Mouse (Mus musculus) right cerebral cortex, postnatal 10 days (tissue): Measurements from ENCODE around the gene Emb.
"Not testable (repeated sequence)": the region's sequence is repeated elsewhere in the genome, so short reads cannot be mapped to it uniquely, and the experiment has no call there.

ENCODE experiments used
- DNase-seq, 2 experiments: peaks; one replicate each; pipeline ENCODE4 v3.0.0; 2021; ENCODE audit warnings: low spot score in 2 of 2

The Emb gene

DNA sequence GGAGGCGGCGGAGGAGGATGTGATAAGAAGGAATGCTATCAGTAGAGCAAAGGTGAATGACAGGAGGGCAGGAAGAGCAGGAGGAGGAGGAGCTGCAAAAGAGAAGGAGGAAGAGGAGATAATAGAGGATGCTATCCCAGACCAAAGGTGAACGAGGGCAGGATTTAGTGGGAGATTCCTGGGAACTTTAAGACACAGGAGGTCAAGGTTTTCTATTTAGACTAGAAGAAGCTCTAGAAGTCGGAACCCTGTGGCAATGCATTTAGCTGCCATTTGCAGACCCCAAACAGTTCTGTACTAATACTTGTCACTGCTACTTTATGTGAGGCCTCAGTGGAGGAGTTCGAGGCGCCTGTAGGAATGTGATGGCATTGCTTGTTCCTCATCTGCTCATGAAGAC is at the start of gene Emb:
Emb (plus strand) TSS at position 301 of the 400 bp plus-strand sequence.
- no peak for DNase-seq

DNA sequence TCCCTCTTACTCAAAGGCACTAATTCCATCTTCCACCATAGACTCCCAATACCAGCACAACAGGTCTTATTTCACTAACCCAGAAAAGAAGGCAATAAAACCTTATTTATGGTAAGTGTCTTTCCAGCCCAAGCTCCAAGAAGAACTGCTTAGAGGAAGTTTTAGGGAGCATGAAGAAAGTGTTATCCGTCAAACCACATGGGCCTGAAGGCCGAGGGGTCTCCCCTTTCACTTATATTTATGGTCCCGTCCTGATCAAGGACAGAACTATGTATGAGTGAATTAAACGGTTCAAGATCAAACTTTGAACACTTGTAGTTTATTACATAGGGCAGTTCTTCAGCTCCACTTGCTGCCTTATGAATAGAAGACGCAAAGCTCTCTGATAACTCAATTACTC is 44.4 kb upstream of the Emb start:
- DNase-seq: no peak

DNA sequence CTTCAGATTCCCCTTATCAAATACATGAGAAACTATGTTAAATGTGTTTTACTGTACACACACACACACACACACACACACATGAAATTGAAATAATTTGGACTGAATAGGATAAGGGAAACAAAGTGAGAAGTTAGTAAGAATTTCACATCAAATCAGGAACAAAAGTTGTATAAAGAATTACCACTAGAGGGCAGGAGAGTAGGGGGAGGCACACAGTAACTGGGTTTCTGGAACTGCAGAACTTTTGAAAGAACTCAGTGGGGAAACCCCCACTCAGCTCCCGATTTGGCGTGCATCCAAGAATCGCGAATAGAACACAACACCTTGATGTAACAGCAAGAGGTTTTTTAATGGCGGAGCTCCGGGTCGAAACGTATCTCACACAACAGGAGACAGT is 43.3 kb upstream of the Emb start:
- no peak for DNase-seq

DNA sequence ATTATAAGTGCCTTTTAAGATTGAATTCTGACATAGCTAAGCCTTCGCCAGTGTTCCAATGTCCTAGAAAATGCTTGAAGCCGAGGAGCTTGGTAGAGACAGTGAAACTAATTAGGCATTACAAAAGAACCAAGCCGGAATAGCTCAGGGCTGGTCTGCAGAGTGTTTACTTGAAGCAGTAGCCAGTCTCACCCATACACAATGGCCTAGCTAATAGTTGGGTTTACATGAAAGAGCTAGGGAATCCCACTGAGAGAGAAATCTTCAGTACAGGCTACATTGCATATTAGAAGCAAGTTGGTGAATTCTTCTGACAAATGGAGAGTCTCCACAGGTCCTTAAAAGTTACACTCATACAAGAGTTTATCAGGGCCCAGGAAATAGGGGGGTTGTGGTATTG is 27.4 kb upstream of the Emb start:
- DNase-seq: not testable (repeated sequence)

DNA sequence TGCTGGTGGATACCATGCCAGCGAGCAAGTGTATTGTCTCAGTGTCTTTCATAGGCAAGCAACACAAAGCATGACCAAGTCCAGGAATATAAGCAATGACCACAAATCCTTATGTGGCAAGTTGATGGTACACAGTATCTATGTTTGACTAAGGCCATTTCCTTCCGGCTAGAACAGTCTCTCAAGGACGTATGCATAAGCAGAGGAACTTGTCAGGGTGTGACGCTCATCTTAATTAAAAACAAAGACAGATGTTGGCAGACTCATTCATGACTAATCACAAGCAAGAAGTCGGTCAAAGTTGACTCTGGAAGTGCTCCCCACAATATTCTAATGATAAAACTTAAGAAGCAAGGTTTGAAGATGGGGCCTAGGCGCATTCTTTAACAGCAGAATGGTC is 25.0 kb upstream of the Emb start:
- DNase-seq: no peak

DNA sequence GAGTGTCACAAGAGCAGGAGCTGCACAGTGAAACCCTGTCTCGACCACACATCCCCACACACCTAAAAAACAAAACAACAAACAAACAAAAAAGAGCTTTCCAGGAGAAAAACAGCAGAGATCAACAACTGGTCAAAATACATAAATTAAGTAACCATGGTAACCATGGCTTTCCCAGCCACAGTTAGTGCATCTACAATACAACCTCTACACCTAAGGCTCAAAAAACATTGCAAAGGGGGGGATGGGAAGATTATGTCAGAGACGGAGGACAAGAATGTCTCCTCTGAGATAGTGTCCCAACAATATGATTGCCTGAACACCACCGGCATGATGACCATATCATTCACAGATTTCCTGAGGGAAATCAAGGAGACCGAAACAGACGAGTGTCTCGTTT is 23.0 kb upstream of the Emb start:
- DNase-seq: no peak

DNA sequence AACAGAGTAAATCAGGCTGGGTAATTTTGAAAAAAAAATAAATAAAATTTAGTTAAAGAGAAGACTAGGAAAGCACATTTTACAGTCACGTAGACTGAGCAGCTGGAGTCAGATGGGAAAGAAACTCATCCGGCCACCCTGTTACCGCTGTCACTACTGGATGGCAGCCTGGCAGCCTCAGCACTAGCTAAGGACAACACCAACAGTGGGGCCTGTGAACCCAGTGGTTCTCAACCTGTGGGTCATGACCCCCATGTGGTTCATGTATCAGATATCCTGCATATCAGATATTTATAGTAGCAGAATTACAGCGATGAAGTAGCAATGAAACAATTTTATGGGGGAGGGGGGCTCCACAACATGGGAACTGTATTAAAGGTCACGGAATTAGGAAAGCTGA is 16.2 kb upstream of the Emb start:
- DNase-seq: no peak

DNA sequence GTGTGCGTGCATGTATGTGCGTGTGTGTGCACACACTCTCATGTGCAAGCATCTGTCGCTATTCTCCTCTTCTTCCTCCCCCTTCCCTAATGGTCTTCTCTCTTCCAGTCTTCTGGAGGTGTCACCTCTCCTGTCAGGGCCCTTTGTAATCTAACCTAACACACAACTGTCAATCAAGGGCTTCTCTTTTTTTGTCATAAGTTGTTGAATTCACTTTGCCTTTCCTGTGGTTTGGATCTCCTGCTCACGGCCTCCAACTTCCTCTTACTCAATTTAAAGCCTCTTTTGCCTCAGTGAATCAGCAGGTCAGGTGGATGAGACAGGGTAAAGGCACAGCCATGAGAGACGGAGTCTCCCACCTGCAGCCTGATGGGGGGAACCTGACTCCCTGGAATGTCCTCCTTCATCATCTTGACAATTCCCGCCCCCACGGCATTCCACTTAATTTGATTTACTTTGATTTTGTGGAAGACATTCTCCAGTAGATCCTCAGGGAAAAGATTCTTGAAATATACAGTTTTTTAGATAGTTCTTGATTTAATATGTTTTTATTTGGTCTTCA is 14.8 kb upstream of the Emb start:
- DNase-seq: no peak

DNA sequence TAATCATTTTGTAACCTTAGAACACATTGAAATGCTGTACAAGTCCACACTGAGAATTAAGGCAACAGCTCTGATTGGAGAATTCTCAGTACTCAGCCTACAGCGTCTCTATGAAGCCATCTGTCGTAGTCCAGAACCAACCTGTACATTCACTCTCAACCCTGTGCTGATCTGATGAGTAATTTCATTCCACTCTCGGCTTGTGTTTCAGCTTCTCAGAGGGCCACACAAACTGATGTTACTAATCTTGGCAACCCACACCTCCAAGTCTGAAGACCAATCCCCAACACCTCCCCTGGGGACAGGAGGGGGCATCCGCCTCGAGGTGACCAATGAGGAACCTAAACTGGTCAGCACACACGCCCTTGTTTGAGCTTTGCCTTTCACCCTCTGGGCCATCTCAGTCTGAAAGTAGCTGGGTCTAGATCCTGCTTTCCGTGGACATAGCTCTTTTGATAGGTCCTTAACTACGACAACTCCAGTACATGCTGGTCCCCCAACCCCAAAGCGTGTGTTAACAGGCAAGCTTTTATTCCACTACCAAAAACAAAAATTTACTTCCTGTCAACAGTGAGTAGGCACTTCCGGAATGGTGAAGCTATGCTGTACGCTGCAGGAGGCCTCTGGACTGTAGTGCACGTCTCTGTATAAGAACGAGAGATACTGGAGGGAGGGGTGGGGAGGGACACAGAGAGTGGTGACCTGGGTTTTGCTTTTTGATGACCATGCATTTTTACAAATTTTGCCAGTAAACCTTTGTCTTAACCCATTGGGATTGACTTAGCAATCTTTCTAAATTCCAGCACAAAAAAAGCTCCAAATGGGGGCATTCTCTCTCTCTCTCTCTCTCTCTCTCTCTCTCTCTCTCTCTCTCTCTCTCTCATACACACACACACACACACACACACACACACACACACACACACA is 12.5 kb upstream of the Emb start:
- DNase-seq: no peak

DNA sequence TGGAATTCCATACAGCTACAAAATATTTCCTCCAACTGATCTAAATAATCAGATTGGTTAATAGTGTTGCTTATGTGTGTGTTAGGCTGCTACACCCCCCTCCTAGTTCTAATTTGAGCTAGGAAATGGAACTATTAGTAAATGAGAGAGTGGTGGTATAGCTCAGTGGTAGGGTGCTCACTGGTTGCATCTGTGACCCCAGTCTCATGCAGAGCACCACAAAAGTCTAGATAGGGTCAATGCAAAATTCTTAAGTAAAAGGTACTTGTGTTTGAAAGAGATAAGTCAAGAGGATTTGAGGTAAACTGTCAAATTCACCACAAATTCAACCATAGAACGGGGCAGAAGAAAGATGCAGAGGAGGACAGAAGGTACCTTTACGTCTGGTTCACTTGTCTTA is 10.7 kb upstream of the Emb start:
- DNase-seq: no peak

DNA sequence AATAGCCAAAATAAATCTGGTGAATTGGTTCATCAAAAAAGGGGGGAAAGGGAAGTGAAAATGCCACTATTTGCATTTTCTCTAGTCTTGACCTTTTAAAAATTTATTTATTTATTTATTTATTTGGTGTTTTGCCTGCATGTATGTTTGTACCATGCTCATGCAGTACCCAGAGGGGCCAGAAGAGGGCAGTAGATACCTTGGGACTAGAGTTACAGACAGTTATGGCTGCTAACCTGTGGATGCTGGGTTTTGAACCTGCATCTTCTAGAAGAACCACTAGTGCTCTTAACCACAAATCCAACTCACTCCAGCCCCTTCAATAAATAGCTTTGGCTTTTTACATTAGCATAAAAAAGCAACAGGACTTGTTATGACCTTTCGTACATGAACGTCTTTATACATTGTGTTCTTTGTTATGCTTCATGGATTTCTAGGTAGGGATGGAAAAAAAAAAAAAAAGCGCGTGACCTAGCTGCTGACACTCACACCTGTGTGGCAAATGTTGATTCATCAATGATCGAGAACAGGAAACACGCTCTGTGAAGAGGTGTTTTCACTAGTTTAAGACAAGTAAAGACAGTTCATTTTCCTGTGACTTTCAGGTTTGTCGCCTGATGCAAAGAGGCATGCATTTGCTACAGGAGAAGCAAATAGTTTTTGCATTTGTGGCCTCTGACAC is 9.8 kb upstream of the Emb start:
- peak; percentile 67 to 77 for DNase-seq

DNA sequence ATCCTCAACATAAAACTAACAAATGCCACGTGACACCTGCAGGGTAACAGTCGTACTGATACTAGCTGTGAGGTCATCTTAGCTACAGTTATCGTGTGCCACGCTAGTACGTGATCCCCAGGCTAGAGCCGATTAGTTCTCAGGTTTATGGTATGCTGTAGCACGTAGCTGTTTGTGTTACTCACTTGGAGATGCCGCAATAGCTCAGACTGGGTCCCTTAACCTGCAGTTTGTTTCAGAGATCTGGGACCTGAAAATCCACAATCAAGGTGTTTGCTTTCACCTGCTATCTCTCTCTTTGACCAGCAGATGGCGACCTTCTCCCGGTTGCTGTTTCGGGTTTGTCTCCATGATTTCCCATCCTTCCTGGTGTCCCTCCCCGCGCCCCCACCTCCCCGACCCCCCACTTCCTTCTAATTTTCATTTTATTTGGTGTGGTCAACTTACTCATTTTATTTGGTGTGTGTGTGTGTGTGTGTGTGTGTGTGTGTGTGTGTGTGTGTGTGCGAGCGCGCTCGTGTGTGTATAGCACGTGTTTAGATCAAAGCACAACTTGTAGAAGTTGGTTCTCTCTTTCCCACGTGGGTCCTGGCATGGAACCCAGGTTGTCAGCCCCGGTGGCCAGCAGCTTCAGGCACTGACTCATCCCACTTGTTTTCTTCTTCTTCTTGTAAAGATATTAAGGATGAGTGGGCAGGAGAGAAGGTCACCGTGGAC is 5.4 kb upstream of the Emb start:
- DNase-seq: peak; percentile 35 to 43

DNA sequence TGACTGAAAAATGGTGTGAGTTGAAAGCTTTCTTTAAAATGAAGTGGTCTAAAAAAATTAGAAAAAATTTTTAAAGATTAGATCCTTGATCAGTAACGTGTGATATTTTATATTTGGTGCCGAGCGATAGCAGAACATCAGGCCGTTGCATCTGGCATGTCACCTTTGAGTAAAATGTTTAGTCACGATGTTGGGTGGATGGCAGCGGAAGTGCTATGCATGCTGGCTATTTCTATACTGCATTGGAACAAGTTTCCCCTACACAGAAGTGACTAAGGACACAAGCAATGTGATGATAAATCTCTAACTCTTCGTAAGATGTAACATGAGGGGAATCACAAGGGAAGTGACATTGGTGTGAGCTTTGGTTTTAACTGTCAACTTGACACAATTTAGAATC is 3.7 kb upstream of the Emb start:
- DNase-seq: no peak

DNA sequence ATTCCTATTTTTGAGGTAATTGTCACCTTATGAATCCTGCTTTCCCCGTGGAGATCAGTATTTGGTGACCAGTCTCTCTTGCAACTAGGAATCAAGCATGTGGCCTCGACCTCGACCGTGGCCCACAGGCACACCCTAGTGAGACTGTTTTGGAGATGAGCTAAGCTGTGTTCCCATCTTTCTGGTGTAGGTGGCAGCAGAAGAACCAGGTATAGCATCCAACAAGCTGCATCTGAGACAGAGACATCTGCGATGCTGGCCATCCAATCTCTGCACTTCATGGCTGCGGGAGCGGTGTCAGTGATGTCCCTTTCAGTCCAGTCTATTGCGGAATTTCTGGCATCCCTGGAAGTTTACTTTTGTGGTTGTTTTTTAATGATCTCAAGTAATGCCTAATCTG is 2.3 kb upstream of the Emb start:
- DNase-seq: no peak

DNA sequence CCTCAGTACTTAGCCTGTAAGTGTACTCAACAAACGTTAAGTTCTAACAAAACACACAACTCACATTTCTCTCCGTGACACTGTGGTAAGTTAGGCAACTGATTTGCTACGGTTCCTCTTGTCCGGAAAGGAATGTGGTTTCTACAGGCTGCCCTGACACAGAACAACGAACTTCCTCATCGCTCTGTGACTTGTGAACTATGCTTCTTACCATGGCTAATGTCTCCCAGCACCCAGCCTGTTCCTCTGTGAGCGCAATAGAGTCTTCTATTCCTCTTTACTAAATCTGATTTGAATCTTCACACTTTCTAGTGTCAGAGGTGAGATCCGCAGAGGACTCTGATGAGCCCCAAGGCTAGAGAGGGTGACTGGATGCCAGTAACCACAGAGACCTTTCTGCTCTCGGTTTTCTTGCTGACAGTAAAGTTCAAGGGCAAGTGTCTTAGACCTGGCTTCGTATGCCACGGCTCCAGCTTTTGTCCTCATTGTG is 3.1 kb downstream of the Emb start:
- no peak for DNase-seq

DNA sequence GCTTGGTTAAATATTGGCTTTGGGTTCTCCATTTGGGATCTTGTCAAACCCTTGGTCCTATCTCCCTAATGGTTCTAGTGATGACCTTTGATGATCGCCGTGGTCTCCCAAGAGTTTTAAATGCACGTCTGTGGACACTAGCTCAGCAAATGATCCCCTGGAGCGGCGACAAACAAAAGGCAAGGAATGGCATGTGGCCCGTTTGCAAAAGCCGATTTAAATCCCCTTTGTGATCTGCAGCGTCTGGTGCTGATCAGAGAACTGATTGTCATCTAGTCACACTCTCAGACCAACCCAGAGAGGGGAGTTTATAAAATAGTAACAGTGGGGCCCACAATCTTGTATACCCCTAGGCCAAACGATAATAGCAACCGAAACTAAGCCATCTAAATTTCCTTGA is 7.1 kb downstream of the Emb start:
- no peak for DNase-seq

DNA sequence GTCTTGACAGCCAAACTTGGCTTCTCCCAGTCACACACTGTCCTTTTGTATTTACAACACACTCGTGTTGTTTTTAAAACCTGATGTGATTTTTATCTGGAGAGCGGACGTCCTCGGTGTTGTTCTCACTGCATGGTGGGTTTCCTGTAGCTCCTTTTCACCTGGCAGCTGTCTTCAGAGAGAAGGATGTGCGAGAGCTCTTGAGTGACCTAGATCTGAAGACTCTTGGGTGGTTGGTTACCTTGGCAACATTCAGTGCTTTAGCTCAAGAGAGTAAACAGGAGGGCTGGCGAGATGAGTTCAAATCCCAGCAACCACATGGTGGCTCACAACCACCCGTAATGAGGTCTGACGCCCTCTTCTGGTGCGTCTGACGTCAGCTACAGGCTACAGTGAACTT is 7.8 kb downstream of the Emb start:
- no peak for DNase-seq

DNA sequence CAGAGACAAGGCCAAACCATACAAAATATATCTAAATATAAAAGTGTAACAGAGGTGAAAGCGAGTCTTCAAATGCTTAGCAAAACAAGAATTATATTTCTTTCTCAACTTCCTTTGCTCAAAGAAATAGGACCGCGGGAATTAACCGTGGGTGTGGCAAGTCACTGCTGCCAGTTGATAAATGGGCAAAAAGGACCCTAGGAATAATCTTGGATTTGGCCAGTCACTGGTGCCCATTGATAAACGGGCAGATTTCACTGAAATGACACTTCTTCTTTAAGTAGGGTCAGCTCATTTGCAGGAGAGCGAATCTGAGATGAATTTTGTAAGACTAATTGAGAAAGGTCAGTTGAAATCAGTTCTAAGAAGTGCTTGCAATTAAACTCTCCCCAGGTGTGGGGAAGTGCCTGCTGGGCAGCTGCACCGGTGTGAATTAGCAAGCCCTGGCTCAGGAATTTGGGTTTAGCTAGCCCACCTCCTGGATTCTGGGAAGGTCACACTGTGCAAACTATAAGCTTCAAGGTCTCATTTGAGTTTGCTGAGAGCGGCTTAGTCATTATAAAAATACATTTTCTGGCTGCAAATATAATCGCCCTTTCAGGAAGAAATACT is 8.5 kb downstream of the Emb start:
- DNase-seq: no peak

DNA sequence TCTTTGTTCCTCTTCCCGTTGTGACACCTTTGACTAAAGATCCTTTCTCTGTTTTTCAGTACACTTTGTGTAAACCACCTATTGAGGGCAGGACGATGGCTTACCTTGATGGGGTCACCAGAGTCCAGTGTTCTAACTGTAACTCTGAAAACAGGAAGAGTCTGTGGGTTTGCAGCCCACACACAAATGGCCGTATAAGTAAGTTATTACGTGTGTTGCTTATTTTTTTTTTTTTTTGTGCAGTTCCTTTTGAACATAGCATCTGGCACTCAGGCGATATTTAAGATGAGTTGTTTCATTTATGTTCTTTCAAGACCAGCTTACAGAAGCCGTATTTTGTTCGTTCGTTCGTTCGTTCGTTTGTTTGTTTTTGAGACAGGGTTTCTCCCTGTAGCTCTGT is 9.3 kb downstream of the Emb start:
- DNase-seq: no peak

DNA sequence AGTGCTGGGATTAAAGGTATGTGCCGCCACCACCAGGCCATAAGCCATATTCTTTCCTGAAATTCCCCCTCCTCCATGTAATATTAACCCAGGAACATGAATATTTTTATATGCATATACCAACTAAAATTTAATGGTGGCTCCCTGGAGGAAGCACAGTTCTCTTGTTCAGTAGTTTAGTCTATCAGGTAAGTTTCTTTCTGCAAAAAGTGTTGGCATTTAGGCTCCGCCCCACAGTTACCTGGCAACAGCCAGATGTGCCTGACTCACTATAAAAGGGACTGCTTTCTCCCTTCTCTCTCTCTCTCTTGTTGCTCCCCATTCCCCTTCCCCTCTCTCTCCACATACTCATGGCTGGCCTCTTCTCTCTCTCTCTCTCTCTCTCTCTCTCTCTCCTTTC is 9.8 kb downstream of the Emb start:
- no peak for DNase-seq

DNA sequence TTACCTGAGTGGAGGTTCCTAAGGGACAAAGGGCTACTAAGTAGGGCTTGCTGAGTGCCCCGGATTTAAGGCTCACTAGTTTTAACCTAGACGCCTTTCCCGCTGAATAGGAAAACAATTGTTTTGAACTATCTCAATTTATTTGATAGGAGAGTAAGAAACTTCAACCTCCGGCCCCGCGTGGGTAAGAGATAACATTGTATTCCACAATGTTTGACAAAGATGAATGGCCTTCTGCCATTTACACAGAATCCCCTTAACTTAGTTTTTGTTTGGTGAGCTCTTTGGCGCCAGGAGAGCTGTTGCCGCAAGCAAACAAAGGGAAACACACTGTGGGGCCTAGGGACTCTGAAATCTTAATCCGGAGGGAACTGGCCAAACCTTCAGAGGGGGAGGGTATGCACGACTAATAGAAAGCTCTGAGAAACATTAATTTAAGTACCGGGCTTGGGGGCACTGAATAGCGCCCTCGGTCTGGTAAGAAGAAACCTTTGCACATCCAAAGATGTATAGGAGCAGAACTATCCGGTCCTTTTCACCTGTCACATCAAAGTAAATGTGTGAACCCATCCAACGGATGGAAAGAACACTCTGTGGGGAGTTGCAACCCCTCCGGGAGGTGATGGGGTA is 11.7 kb downstream of the Emb start:
- no peak for DNase-seq
